Mouse (Mus musculus) hindbrain, embryonic 12.5 days (tissue): ENCODE measurements around the gene Yif1a. TPM values are rescaled to one million over a fixed set of nuclear protein-coding genes. Genes with fewer than 3 reads are reported as not detected.

ENCODE experiments used
- ATAC-seq: fragments of 200-750 bp; cut with Nextera tagmentation; 2 replicates; pipeline ENCODE4 v1.8.0; 2017; ENCODE audit warnings: moderate TSS enrichment; ENCODE audit not compliant: low FRiP score
- H3K27ac ChIP-seq: fragments of 300-500 bp; sonication (generic); 2 replicates; pipeline ENCODE4 v1.5.1; 2016; ENCODE audit warnings: mild to moderate bottlenecking
- H3K27me3 ChIP-seq: fragments of 300-500 bp; sonication (generic); 2 replicates; pipeline ENCODE4 v1.6.1; 2016; ENCODE audit warnings: mild to moderate bottlenecking
- H3K36me3 ChIP-seq: fragments of 300-500 bp; sonication (generic); 2 replicates; pipeline ENCODE4 v1.6.1; 2016; ENCODE audit warnings: mild to moderate bottlenecking
- H3K4me1 ChIP-seq: fragments of 300-500 bp; sonication (generic); 2 replicates; pipeline ENCODE4 v1.6.1; 2016
- H3K4me2 ChIP-seq: fragments of 300-500 bp; sonication (generic); replicated peaks from 2 replicates; pipeline ENCODE4 v1.6.1; 2016; ENCODE audit warnings: mild to moderate bottlenecking
- H3K4me3 ChIP-seq: fragments of 300-500 bp; sonication (generic); 2 replicates; pipeline ENCODE4 v1.5.1; 2016; ENCODE audit warnings: mild to moderate bottlenecking
- H3K9ac ChIP-seq: fragments of 300-500 bp; sonication (generic); 2 replicates; pipeline ENCODE4 v1.6.1; 2016; ENCODE audit warnings: mild to moderate bottlenecking, moderate library complexity
- H3K9me3 ChIP-seq: fragments of 300-500 bp; sonication (generic); replicated peaks from 2 replicates; pipeline ENCODE4 v1.6.1; 2016; ENCODE audit warnings: mild to moderate bottlenecking
- WGBS: fragments of 180-500 bp; shearing (Covaris S2); methylation state at CpG from one replicate; pipeline ENCODE4 v1.1.7; 2016; 5-methylcytosine and 5-hydroxymethylcytosine counted together
- polyA plus RNA-seq: library from polyadenylated mRNA; unstranded; fragments of >200 nt; fragmentation: Nextera tagmentation; extraction: Ambion mirVana; gene quantifications from 2 replicates; pipeline ENCODE4 v1.2.1, GENCODE M21; 2016

The Yif1a gene
- polyA plus RNA-seq, 1 experiment from 2014 or later = 60.3 TPM

DNA sequence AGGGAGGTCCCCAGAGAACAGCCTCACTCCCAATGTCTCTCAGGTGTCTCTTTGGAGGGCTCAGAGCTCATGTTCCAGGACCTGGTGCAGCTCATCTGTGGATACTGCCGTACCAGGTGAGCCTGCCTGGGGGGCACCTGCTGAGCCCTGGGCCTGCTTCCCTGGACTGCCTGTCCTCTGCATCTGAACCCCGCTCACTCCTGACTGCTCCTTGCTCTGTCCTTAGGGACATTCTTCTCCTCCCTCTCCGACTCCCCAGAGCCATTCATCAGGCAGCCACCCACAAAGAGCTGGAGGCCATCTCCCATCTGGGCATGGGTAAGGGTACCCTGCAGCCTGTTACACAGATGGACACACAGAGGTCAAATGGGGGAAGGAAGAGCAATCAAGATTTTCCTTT is 36.8 kb upstream of the Yif1a start:
- no peak overlapping the region for H3K9ac ChIP-seq
- WGBS = 51% methylated on average over 3 of the region's 3 CpGs
- peaks cover 25% of the 10 kb centered on the region for H3K4me1 ChIP-seq
- H3K9me3 ChIP-seq = no peaks in the 10 kb centered on the region
- no peak overlapping the region for H3K4me3 ChIP-seq
- peaks cover 33% of the 10 kb centered on the region for H3K36me3 ChIP-seq
- no peak overlapping the region for H3K27ac ChIP-seq
- no peak for ATAC-seq
- no peak overlapping the region for H3K4me2 ChIP-seq
- peaks cover 64% of the 10 kb centered on the region for H3K27me3 ChIP-seq

GRCm38 (mm10) chr19:5052166-5052822 is 36.0 kb upstream of the Yif1a start:
- Histone ChIP-seq H3K4me3 (no peak overlapping the region), H3K9me3 (no peaks in the 10 kb centered on the region), H3K27ac (no peak overlapping the region), H3K4me1 (peaks cover 25% of the 10 kb centered on the region), H3K36me3 (peaks cover 25% of the 10 kb centered on the region), H3K9ac (no peak overlapping the region), H3K27me3 (peaks cover 64% of the 10 kb centered on the region), H3K4me2 (no peak overlapping the region)
- ATAC-seq = no peak
- WGBS = 19% methylated on average over 25 of the region's 25 CpGs

DNA sequence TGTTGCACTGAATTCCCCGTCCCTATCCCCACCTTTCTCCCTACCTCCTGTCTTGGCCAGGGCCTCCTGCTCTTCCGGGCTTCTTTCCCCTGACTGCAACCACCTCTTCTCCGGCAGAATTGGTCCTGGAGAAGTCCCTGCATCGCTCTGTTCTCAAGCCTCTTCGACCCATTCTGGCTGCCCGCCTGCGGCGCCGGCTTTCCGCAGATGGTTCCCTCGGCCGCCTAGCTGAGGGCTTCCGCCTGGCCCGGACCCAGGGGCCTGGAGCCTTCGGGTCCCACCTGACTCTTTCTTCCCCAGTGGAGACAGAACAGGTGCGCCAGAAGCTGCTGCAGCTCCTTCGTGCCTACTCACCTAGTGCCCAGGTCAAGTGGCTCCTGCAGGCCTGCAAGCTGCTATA is 35.5 kb upstream of the Yif1a start:
- peaks cover 19% of the 10 kb centered on the region for H3K36me3 ChIP-seq
- no peak overlapping the region for H3K9ac ChIP-seq
- no peak for ATAC-seq
- no peak overlapping the region for H3K4me3 ChIP-seq
- 51% methylated on average over 17 of the region's 17 CpGs for WGBS
- H3K9me3 ChIP-seq = no peaks in the 10 kb centered on the region
- no peak overlapping the region for H3K27ac ChIP-seq
- H3K4me1 ChIP-seq = peaks cover 26% of the 10 kb centered on the region
- no peak overlapping the region for H3K4me2 ChIP-seq
- peaks cover 64% of the 10 kb centered on the region for H3K27me3 ChIP-seq

DNA sequence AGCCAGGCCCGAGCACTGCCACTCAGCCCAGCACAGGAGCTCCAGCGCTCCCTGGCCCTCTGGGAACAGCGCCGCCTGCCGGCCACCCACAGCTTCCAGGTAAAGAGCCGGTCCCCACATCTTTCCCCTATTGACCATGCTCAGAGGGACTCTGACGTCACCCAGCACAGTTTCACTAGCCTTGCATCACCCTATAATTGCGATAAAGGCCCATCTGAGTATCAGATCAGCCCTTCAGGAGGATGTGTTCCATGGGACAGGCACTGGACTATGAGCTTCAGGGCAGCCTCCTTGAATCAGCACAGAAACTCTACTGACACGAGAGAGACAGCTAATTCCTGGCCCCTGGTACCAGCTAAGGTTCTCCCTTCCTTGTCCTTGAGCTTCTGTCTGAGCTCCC is 34.4 kb upstream of the Yif1a start:
- no peak for ATAC-seq
- peaks cover 35% of the 10 kb centered on the region for H3K4me1 ChIP-seq
- no peak overlapping the region for H3K9ac ChIP-seq
- H3K27me3 ChIP-seq = peaks cover 70% of the 10 kb centered on the region
- peaks cover 11% of the 10 kb centered on the region for H3K36me3 ChIP-seq
- WGBS = 15% methylated on average over 9 of the region's 9 CpGs
- H3K4me3 ChIP-seq = no peak overlapping the region
- H3K27ac ChIP-seq = no peak overlapping the region
- no peaks in the 10 kb centered on the region for H3K9me3 ChIP-seq
- H3K4me2 ChIP-seq = no peak overlapping the region

- Histone ChIP-seq H3K9me3 (no peaks in the 10 kb centered on the region), H3K4me2 (0 out of 2 replicates have a peak overlapping the region, but pooled peaks have one; percentile 15), H3K27ac (no peak overlapping the region), H3K9ac (no peak overlapping the region), H3K36me3 (no peaks in the 10 kb centered on the region), H3K27me3 (peaks cover 47% of the 10 kb centered on the region), H3K4me3 (no peak overlapping the region), H3K4me1 (peaks cover 40% of the 10 kb centered on the region)
- ATAC-seq = peak; percentile 24; the same call in 1 of the 2 replicates
- WGBS = 14% methylated on average over 6 of the region's 6 CpGs
Observed at GRCm38 (mm10) chr19:5056251-5056650, 32.1 kb upstream of the Yif1a start.

DNA sequence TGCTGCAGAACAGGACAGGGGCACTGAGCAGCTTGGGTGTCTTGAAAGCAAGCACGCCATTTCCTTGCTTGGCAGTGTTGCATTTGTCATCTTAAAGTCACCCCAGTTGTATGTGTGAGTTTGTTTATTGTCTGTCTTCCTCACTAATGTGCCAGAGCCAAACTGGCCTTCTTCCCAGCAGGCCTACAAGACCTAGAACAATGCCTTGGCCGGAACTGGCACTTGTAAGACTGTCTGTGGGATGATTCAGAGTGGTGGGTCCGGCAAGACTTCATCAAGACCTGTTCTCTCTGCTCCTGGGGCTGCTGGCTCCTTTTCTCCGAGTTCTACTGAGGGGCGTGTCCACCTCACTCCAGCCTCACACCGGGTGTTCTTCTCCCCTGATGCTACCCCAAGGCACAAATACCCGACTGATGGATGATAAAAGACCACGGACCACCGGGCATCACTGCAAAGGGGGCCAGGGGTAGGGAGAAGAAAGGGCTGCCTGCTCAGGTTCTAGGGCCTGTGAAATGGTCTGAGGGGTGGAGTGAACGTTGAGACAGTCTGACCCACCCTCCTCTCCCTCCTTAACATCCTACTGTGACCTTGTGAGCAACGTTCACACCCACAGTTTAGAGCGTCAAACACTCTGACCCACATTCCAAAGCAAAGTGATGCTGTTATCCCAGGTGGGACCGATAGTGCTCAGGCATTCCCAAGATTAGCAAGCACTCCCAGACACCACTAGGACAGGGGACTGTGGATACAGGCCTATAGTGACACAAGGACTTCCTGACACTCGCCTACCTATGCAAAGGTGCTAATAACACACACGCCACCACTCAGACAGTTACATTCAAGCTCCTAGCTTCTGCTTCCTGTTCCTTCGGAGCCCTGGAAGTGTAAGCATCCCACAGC is 30.2 kb upstream of the Yif1a start:
- H3K4me1 ChIP-seq = peaks cover 31% of the 10 kb centered on the region
- 24% methylated on average over 16 of the region's 16 CpGs for WGBS
- peaks cover 28% of the 10 kb centered on the region for H3K27me3 ChIP-seq
- no peaks in the 10 kb centered on the region for H3K36me3 ChIP-seq
- no peak overlapping the region for H3K4me2 ChIP-seq
- no peak overlapping the region for H3K9ac ChIP-seq
- no peak overlapping the region for H3K27ac ChIP-seq
- H3K4me3 ChIP-seq = no peak overlapping the region
- no peaks in the 10 kb centered on the region for H3K9me3 ChIP-seq
- no peak for ATAC-seq

GRCm38 (mm10) chr19:5058801-5059771 is 29.3 kb upstream of the Yif1a start:
- Histone ChIP-seq H3K4me1 (peaks cover 31% of the 10 kb centered on the region), H3K9ac (no peak overlapping the region), H3K9me3 (no peaks in the 10 kb centered on the region), H3K27ac (no peak overlapping the region), H3K4me3 (no peak overlapping the region), H3K36me3 (no peaks in the 10 kb centered on the region), H3K27me3 (peaks cover 19% of the 10 kb centered on the region), H3K4me2 (no peak overlapping the region)
- 0 out of 2 replicates have a peak, but pooled peaks have one; percentile 18 for ATAC-seq
- WGBS = 16% methylated on average over 10 of the region's 10 CpGs

GRCm38 (mm10) chr19:5060365-5061330 is 27.7 kb upstream of the Yif1a start:
- no peak for ATAC-seq
- Histone ChIP-seq H3K36me3 (no peaks in the 10 kb centered on the region), H3K27ac (no peak overlapping the region)

DNA sequence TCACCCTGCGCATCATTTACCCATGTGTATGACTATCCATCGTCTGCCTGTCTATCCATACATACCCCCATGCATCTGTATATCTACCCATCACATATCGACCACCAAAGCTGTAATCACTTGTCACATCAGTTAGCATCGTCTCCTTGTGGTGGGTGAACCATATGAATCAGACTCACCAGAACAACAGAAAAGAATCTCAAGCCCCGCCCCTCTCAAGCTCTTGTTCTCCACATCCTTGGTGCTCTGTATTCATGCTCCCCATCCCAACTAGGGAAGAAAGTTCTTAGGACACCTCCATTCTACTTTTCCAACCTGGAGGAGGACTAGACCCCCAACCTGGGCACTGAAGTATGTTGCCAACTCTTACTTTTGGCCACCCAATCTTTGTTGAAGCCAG is 26.3 kb upstream of the Yif1a start:
- Histone ChIP-seq H3K4me3 (no peak overlapping the region), H3K36me3 (no peaks in the 10 kb centered on the region), H3K27ac (no peak overlapping the region), H3K9me3 (no peaks in the 10 kb centered on the region), H3K4me1 (peaks cover 38% of the 10 kb centered on the region), H3K27me3 (peaks cover 10% of the 10 kb centered on the region), H3K4me2 (no peak overlapping the region), H3K9ac (no peak overlapping the region)
- 95% methylated on average over 5 of the region's 5 CpGs for WGBS
- ATAC-seq = no peak

More at GRCm38 (mm10) chr19:5060365-5061330, 27.7 kb upstream of the Yif1a start:
- H3K9me3 ChIP-seq = no peaks in the 10 kb centered on the region
- H3K4me2 ChIP-seq = no peak overlapping the region
- H3K4me3 ChIP-seq = no peak overlapping the region
- 37% methylated on average over 5 of the region's 5 CpGs for WGBS
- peaks cover 36% of the 10 kb centered on the region for H3K4me1 ChIP-seq
- H3K27me3 ChIP-seq = peaks cover 7% of the 10 kb centered on the region; the same call in 1 of the 2 replicates
- H3K9ac ChIP-seq = peak overlapping the region; percentile 32; the same call in 1 of the 2 replicates

- no peaks in the 10 kb centered on the region for H3K36me3 ChIP-seq
- no peak overlapping the region for H3K9ac ChIP-seq
- peaks cover 15% of the 10 kb centered on the region for H3K27me3 ChIP-seq
- ATAC-seq = no peak
- no peak overlapping the region for H3K27ac ChIP-seq
- peaks cover 42% of the 10 kb centered on the region for H3K4me1 ChIP-seq
- WGBS = 74% methylated on average over 6 of the region's 6 CpGs
- no peaks in the 10 kb centered on the region for H3K9me3 ChIP-seq
- H3K4me3 ChIP-seq = no peak overlapping the region
- H3K4me2 ChIP-seq = no peak overlapping the region
Observed at GRCm38 (mm10) chr19:5062446-5062845, 25.9 kb upstream of the Yif1a start.

DNA sequence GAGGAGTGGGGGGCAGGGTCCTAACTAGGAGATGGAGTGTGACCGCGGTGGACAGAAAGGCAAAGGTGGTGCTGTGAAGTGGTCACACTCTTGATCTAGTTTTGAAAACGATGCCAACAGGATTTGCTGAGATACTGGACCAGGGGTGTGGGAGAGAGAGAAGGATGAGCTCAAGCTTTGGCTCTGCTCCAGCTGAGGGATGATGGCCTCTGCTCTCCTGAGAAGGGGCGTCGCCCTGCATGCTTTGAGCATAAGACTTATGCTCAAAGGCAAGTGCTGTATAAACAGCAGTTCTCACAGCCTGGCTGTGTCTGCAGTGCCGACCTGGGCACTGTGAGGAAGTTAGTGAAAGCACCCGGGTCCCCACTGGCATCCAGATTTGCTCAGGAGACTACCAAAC is 23.2 kb upstream of the Yif1a start:
- H3K4me3 ChIP-seq = no peak overlapping the region
- H3K27ac ChIP-seq = no peak overlapping the region
- no peaks in the 10 kb centered on the region for H3K36me3 ChIP-seq
- no peak for ATAC-seq
- H3K27me3 ChIP-seq = peaks cover 34% of the 10 kb centered on the region
- no peak overlapping the region for H3K4me2 ChIP-seq
- WGBS = 72% methylated on average over 7 of the region's 7 CpGs
- peaks cover 48% of the 10 kb centered on the region for H3K4me1 ChIP-seq
- H3K9me3 ChIP-seq = no peaks in the 10 kb centered on the region
- H3K9ac ChIP-seq = no peak overlapping the region
